ENCODE assay signal across 8 mouse cellular contexts in genomic region chr13:43261287-43261686, GRCm38 (mm10). TPM values are rescaled to one million over a fixed set of nuclear protein-coding genes. Genes with fewer than 3 reads are reported as not detected.
DNase-seq lines count a peak whose midpoint lies in the region; ATAC-seq and TF ChIP-seq lines count a peak whose summit lies in the region.

No protein-coding gene starts in this region.

- TF ChIP-seq POLR2A in lung, adult 2 months (IDR thresholded peaks at IDR 0.05; ENCODE audit: borderline replicate concordance, extremely low read depth, low read depth, low read length) = no peak

- TF ChIP-seq CTCF in lung, embryonic 14.5 days (IDR thresholded peaks at IDR 0.05; ENCODE audit: low read depth) = no peak
- no peak for TF ChIP-seq CTCF in lung, adult 2 months (IDR thresholded peaks at IDR 0.05; ENCODE audit: insufficient read depth, low read length)

- peak; percentile 44; the same call in 1 of the 2 replicates for ATAC-seq in lung, embryonic 14.5 days (ENCODE audit: insufficient read depth)
- peak; percentile 56 for ATAC-seq in inflammation-experienced regulatory T-cells, adult 6 months

- intact Hi-C loops in gastrocnemius, postnatal 14 days (cut with DNase I; ENCODE audit: low total_unique reads) = no loop called here

- H3K4me3 ChIP-seq in lung, embryonic 14.5 days (ENCODE audit: low read depth, low read length) = no peak overlapping the region
- H3K4me3 ChIP-seq in lung, adult 2 months (replicated peaks; ENCODE audit: extremely low read depth, low read depth, low read length) = no peak overlapping the region

- H3K27me3 ChIP-seq in lung, embryonic 14.5 days (ENCODE audit: insufficient read depth, low read length) = no peaks in the 10 kb centered on the region

- DNase-seq in lung, embryonic 14.5 days = no peak
- DNase-seq in lung, adult 2 months = no peak
- DNase-seq in MEL-GATA-1-ER (ENCODE audit: extremely low read depth, low read depth) = peak; percentile 86
- DNase-seq in spleen, postnatal 36 days (ENCODE audit: low spot score in 2 of 2) = peak; percentile 17 to 46
- no peak for DNase-seq in cerebellum, postnatal 10 days
- DNase-seq in gastrocnemius, postnatal 14 days = no peak
- DNase-seq in cerebellum, postnatal 14 days = no peak

- no peak overlapping the region for H3K27ac ChIP-seq in lung, embryonic 14.5 days (ENCODE audit: low read depth)

- no peaks in the 10 kb centered on the region for H3K4me1 ChIP-seq in lung, embryonic 14.5 days (ENCODE audit: insufficient read depth)
- peaks cover 4% of the 10 kb centered on the region; the same call in 1 of the 2 replicates for H3K4me1 ChIP-seq in lung, adult 2 months (ENCODE audit: control insufficient read depth, insufficient read depth, low read length)

- H3K9ac ChIP-seq in lung, embryonic 14.5 days = no peak overlapping the region

- no peak overlapping the region for H3K4me2 ChIP-seq in lung, embryonic 14.5 days

- H3K9me3 ChIP-seq in lung, embryonic 14.5 days (ENCODE audit: low read depth, low read length) = no peaks in the 10 kb centered on the region

- 70% methylated on average over 3 of the region's 3 CpGs for WGBS in lung, embryonic 14.5 days
- 62% methylated on average over 3 of the region's 3 CpGs for WGBS in lung, adult 2 months

- H3K36me3 ChIP-seq in lung, embryonic 14.5 days (ENCODE audit: insufficient read depth) = no peaks in the 10 kb centered on the region

RNA-seq across cellular contexts. Expression of gene Gfod1, which starts 42.7 kb away (rescaled TPM):
- polyA plus RNA-seq in lung, embryonic 14.5 days (2014; fragmentation: Nextera tagmentation; extraction: Ambion mirVana) = 1.0 and 1.4 TPM in 2 replicates
- 11.7 and 12.9 TPM in 2 replicates for polyA plus RNA-seq in lung, adult 2 months (2012; rRNA removed)
- 1 to 10 TPM; 3.6 to 4.8 (median 4.6) TPM for polyA plus RNA-seq in inflammation-experienced regulatory T-cells, adult 6 months (2017; shearing (Covaris generic))
- 1 to 10 TPM; 5.2 to 5.3 TPM for total RNA-seq in gastrocnemius, postnatal 14 days (2021)

Comparison
In these comparisons a context has a peak if more than half of its experiments do, and no peak if none do; other contexts are left out.
1. DNase-seq: peak in MEL-GATA-1-ER (single experiment) and spleen, postnatal 36 days (2 of 2); none in lung, embryonic 14.5 days (single experiment), lung, adult 2 months (single experiment), cerebellum, postnatal 10 days (0 of 2), gastrocnemius, postnatal 14 days (single experiment) and cerebellum, postnatal 14 days (0 of 2).